Mouse (Mus musculus) left cerebral cortex, adult 11 months (tissue): ENCODE measurements around the gene Gpr152.
"Not testable (repeated sequence)": the region's sequence is repeated elsewhere in the genome, so short reads cannot be mapped to it uniquely, and the experiment has no call there.

Source experiments
- DNase-seq: peaks from one replicate; pipeline ENCODE4 v3.0.0; 2022; ENCODE audit warnings: low spot score

Gpr152 gene

DNA sequence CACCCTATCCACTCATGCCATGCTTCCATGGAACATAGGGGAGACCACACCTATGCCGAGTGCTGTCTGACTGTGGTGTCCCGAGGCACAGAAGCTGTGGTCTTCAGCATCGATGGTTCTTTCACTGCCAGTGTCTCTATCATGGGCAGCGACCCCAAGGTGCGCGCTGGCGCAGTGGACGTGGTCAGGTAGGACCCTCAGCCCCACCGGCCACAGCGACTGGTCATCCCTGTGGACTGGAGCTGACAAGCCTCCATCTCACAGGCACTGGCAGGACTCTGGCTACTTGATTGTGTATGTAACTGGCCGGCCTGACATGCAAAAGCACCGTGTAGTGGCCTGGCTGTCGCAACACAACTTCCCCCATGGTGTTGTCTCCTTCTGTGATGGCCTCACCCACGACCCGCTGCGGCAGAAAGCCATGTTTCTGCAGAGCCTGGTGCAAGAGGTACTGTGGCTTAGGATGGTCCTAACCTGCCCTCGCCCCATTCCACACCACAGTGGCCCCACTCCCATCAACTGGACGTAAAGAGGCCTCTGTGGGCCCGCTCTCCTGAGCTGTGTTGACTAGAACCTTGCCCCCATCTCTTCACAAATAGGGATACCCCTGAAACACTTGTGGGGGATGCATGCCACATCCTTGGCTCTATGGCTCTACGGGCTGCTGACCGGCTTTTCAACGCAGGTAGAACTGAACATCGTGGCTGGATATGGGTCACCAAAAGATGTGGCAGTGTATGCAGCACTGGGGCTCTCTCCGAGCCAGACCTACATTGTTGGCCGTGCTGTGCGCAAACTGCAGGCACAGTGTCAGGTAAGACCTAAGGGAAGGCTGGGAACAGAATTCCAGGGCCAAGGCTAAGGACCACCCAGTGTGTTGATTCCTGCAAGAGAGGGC lies 27.3 kb upstream of the Gpr152 start:
- DNase-seq = no peak

DNA sequence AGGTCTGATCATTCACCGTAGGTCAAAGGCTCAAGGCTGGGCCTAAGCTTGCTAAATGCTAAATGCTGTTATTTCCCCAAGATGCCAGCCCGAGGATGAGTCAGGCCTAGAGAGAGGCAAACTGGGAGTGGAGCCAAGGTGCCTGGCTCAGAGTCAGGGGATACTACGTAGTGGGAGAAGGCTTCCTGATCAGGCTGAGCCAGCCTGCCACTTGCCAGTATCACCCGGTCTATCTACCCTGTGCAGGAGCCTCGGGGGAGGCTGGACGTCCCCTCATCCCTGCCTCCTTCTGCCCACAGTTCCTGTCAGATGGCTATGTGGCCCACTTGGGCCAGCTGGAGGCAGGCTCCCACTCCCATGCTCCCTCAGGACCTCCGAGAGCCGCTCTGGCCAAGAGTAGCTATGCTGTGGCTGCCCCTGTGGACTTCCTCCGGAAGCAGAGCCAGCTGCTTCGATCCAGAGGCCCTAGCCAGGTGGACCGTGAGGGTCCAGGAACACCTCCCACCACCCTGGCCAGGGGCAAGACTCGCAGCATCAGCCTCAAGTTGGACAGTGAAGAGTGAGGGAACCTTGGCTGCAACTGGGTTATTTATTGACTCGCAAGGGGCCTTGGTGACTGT lies 26.3 kb upstream of the Gpr152 start:
- DNase-seq = peak; percentile 64

DNA sequence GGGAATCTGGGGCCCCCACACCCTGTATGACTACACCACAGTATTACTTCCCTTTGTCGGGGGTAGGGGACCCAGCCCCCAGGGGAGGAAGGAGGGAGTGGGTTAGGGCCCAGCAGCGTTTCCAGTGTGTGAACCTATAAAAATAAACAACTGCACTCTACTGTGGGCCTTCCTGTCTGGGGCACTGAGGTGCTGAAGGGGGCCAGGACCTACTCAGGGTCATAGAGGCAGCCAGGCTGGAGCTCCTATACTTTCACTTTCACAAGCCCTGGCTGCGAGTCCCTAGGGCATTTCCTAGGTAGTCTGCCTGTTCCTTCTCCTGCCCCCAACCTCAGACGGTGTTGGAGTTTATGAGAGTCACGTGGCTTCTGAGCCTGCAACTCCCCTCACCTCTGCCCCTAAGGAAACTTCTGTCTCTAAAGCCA lies 25.8 kb upstream of the Gpr152 start:
- DNase-seq = no peak

DNA sequence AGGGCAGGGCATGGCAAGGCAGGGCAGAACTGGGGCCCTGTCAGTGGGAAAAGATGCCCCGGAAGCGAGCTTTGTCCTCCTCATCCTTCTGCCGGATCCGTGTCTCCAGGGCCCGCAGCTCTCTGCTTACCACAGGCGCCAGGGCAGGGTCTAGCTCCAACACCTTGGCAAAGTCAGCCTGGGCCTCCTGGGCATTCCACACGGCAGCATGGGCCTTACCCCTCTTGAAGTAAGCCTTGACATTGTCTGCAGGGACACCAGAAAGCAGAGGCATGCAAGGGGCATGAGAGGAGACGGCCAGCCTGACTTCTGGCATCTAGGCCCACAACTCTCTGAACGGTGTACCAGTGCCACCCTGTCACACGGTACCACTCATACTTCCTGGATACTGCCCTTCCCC lies 25.0 kb upstream of the Gpr152 start:
- DNase-seq = no peak

DNA sequence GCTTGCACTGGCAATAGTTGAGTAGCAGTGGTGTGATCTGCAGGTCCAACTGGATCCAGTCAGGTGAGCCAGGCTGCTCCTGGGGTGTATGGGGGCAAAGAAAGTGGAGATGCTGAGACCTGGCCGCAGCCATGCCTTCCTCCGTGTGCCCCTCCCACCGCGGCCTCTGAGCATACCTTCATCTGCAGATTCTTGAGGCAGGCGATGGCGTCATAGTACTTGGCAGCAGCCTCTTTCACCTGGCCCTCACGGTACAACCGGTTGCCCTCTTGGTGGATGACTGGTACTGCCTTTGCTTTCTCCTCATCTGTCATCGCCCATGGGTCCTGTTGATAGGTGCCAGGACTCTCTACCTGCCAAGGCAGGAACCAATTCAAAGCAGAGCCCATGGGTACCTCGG lies 24.4 kb upstream of the Gpr152 start:
- no peak for DNase-seq

DNA sequence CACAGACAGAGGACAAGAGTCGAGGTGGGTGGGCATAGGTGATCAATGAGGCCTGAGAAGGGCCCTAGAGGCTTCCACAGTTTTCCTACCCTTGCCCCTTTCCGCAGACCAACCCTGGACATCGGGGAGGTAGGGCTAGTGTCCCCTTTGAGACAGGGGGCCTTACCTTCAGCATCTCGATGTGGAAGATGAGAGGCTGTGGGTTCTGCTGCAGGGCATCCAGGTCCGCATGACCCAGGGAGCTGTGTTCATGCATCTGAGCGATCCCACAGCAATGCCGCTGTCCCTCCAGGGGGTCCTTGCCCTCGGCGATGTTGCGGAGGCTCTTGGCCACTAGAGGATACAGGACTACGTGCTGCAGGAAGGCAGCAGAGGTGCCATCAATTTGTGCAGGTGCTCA lies 23.8 kb upstream of the Gpr152 start:
- no peak for DNase-seq

DNA sequence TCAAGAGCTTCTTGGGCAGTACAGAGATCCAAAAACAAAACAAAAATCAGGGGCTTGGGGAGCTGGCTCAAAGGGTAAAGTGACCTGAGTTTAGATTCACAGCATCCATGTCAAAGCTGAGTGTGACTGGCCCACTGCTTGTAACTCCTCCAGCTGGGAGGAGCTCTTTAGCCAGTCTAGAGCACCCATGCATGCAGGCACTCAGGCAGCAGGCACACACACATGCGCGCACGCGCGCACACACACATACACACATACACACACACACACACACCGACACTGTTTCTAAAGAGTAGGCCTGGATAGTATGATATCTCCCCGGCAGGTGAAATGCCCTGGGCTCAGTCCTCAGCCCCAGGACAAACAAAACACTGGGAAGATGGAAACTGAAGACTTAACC lies 22.6 kb upstream of the Gpr152 start:
- no peak for DNase-seq

DNA sequence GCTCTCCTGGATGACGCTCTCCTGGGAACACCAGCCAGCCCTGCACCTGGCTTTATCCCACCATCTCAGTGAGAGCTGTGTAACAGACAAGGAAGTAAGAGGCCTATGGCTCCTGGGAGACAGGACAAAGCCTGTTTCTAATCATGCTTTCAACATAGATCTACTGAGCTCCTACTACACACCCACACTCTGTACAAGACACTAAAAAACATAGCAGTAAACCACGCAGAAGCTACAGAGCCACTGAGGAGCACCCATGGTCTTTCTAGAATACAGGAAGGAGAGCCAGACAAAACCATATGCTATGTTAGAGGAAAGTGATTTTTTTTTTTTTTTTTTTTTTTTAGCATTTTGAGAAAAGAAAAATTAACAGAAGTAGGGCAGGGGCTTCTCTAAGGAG lies 21.2 kb upstream of the Gpr152 start:
- no peak for DNase-seq

DNA sequence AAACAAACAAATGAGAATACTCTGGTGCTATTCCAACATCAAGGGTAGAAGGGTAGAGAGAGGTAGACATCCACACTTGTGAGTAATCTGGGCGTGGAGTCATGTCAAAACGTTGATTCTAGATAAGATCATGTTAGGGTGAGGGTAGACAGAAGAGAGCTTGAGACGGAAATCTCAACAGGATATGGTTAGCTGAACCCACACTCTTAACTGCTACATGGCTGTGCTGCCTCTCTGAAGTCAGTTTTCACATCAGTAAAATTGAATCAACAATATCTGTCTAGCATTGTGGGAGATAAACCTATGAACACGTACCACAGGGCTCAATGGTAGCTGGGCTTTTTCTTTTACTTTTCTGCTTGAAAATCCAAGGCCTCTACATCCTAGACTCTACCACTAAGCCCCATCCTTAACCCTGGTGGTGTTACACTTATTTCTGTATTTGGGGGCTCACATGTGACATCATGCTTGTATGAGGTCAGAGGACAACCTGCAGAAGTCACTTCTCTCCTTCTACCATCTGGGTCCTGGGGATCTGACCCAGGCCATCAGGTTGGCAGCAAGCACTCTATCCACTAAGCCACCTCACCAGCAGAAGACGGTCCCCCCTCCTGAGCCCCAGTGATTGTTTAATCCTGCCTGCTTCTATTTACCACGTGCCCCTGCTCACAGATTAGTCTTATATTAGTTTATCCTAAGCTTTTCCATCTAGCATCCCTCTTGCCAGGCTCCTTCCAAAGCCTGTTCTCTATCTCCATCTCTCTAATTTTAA lies 19.7 kb upstream of the Gpr152 start:
- DNase-seq = no peak

DNA sequence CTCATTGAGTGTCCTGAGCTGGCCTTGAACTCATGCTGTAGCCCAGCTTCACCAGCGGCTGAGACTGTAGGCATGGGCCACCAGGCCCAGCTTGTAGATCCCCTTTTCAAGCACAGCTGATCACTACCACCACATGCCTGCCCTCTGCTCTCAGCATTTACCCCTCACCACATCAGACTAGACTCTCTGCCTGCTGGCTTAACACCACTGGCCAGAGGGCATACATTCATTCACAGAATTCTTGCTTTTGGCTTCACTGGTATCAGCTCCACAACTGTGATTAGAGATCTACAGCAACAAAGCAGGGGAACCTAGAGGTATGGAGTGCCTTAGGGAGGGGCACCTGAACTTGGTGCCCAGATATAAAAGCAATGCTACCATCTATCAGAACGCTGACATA lies 19.1 kb upstream of the Gpr152 start:
- no peak for DNase-seq

DNA sequence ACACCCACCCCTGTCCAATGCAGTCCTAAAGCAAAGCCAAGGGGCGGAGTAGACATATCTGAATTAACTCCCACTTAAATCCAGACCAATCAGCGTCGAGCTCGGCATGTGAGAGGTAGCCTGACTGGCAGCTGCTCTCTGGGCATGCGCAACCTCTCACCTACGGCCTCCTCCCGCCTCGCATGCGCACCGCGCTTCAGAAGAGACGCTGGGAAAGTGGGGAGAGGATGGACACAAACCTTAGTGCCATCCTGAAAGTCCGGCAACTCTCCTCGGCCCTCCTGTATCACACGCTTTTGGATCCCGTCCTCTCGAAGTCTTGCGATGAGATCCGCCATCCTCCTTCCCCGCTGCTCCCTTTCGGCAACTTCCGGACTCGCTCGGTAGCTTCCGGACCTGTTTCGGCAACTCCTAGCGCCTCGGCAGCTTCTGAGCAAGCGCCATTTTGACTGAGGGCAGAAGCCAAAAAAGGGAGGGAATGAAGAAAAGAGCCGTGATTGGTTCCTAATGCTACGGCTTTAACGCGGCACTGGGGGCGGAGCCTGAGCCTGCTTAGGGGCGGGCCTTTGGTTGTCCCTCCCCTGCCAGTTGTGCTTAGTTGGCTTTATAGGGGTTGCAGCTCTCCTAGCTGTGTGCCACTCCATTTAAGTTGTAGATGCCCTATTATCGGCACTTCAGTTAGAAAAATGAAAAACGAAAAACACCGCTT lies 18.3 kb upstream of the Gpr152 start:
- peak; percentile 96 for DNase-seq

DNA sequence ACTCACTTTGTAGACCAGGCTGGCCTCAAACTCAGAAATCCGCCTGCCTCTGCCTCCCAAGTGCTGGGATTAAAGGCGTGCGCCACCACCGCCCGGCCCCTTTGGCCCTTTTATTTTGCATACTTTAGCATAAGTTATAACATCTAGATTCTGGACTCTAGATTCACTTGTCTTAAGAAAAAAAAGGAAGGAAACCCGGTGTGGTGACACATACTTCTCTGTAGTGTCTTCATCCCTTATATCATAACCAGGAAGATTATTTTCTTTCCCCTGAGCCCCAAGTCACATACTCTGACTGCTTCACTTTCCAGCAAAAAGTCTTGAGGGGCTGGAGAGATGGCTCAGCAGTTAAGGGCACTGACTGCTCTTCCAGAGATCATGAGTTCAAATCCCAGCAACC lies 17.7 kb upstream of the Gpr152 start:
- not testable (repeated sequence) for DNase-seq

DNA sequence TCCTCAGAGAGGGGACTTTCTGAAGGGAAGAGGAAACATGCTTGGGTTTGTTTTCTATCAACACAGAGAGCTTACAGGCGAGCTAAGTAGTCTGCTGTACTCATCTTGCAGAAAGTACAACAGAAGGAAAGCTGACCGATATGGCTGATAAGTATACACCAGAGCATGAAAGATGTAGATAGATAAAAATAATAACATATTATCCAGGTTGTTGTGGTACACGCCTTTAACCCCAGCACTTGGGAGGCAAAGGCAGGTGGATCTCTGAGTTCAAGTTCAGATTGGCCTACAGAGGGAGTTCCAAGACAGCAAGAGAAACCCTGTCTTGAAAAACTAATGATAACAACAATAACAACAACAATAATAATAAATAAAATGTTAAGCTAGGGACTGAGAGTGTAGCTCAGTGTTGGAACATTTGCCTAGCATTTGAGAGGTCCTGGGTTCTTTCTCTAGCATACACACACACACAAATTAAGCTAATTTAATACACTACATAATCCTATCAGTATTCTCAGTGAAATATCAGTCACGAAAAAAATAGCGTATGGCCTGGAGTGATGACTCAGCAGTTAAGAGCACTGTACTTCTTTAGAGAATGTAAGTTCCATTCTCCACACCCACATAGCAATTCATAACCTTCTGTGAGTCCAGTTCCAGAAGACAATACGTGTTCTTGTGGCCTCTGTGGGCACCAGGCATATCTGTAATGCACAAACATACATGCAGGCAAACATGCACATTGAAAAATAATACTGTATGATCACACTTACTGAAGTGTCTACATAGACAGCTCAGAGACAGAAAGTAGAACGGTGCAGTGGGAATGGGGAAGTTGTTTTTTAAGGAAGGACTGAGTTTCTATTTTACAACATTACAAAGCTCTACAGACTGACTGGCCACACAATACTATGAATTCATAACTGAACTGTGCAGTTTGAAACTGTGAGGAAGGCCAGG lies 16.9 kb upstream of the Gpr152 start:
- DNase-seq = no peak

DNA sequence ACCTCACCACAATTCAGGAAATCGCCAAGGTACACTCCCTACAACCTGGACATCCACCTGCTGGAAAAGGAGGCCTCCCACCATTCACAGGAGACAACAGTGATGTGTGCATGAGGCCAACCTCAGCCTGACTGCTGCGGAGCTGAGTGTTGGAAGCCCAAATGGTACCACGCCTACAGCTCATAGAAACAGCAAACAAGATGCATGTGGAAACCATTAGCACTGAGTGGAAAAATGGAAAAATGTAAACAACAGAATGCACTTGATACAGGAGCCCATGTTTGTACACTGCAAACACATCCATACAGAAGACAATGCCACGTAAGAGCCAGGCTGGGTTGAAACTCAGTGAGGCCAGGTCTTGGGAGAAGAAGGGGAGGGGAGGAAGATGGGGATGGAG lies 15.2 kb upstream of the Gpr152 start:
- DNase-seq = no peak

DNA sequence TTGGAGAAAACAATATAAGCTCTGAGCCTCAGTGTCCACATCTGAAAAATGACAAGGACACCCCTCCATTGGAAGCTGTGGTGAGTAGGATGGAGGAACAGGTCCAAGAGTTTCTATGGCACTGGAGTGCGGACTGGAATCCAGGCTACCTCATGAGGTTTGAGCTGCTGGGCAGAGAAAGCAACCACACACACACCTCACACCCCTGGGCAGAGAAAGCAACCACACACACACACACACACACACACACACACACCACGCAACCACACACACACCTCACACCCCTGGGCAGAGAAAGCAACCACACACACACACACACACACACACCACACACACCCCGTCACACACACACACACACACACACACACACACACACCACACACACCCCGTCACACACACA lies 14.3 kb upstream of the Gpr152 start:
- DNase-seq = not testable (repeated sequence)

DNA sequence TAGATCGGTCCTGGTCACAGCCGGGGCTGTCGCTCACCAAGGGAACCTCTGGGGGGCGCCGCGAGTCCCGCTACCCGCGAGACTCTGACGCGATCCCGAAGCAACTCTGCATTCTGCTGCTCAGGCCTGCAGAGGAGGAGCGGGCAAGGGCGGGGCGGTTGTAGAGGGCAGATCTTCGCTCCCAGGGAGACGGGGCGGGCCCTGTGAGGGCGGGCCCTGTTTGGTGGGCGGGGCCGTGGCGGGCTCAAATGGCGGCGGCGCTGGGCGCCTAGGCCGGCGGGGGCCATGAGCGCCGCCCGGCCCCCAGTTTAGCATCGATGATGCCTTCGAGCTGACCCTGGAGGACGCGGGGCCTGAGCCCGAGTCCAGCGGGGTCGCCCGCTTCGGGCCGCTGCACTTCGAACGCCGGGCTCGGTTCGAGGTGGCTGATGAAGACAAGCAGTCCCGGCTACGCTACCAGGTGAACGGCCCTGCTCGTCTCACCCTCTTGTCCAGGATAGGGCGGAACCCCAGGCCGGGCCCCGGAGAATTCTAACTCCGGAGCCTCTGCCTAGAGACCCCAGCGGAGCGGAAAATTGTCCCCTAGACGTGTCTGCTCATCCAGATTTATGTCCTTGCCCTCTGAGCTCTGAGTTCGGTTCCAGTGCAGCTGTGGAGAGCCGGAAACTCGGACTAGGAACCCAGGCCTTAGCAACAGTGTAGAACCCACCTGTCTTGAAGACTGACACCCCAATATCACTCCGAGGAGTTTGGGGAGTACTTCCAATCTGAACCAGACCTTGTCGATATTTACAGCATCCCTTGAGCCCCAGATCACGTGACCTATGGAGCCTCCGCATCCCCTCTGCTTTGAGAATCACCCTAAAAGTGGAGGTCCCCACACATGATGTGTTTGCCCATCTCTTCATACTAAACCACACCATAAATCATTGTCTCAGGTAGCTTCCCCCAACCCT lies 13.6 kb upstream of the Gpr152 start, which contains the start of gene Aip:
Gene Aip, minus strand, starts transcription at position 118 of the 956 bp plus-strand sequence.
- DNase-seq = peak; percentile 97

DNA sequence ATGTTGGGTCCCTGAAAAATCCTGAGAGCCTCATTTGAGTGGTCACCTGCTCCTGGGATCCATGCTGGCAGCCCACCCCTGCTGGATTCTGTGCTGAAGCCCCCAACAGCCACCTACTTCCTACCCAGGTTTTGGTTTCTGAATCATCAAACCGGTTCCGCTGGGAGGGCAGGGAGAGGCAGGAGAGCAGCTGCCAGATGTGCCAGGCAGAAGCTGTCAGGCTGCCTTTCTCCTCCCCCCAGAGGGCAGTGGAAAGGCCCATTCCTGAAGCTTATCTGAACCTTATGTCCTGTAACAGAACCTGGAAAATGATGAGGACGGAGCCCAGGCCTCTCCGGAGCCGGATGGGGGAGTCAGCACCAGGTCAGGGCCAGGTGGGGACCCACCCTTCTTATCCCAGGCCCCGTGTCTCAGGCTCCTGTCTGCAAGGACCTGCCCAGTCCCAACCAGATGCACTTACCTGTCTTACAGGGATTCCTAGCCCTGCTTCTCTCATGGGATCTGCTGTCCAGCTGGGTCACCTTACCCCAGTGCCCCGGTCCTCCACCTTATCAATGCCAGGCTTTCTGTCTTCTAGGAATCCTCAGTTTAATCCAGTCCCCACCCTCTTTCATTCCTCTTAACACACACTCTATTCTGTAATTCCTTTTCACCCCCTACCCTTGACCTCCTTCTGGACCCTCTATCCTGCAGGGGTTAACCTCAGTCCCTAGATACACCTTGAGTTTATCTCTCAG lies 12.7 kb upstream of the Gpr152 start:
- DNase-seq = no peak

DNA sequence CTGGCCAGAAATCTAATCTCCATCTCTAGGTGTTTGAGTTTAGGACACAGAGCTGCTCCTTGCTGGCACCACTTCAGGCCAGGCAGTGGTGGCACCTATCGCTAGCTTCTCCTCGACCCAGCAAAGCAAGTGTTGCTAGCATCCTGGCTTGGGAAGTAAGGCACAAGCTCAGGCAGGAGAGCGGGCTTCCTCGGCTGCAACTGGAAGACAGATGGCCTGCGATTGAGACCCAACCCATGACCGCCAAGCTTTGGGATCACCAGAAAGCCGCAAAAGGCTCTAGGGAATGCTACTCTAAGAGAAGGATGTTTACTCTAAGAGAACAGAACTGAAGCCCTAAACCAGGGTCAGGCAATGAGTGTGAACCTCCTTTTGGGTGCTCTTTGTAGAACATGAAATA lies 10.1 kb upstream of the Gpr152 start:
- DNase-seq = no peak

DNA sequence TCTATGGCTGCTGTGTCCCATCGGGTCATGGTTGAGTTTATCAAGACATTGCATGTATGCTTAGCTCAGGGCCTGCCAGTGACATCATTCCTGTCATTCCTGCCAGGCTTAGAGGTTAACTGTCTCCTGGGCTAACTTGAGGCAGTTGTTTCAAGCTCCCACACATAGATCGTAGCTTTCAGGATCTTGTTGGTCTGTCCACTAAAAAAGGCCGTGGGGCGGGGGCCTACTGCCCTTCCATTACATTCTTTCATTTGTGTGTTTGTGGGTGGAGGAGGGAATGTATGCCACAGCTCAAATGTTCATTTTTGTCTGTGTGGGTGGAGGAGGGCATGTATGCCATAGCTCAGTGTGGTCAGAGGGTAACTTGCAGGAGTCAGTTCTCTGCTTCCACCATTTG lies 9.5 kb upstream of the Gpr152 start:
- no peak for DNase-seq
